ENCODE assay signal across 8 mouse cellular contexts in the genomic region with DNA sequence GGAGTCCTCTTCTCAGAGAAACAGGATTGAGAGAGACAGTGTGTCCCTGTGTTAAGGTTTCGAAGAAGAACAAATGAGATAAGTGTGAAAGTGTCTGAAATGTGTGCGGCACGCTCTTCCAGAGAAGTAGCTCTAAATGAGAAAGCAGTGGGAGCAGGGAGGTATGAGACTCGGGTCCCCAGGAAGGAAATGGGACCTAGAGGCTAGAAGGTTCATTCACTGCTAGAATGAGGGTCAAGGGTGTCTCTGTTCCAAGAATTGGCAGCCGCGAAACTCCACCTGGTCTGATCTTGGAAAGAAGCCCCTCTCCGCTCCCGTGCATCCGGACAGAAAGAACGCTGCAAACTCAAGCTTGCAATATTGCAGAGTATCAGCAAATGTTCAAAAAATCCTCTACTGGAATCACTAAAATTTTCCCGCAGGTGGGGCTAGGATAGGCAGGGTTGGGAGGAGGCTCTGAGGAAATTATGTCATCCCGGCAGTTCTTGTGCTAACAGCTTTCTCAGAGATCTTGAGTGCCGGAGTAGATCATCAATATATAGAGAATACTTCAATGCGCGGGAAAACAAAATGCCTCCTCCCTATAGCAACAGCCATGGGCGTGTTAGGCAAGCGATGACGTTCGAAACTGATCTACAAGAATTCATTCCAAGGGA. TPM values are rescaled to one million over a fixed set of nuclear protein-coding genes. Genes with fewer than 3 reads are reported as not detected.
DNase-seq lines count a peak whose midpoint lies in the region; ATAC-seq and TF ChIP-seq lines count a peak whose summit lies in the region.

No protein-coding gene starts in this region.

- TF ChIP-seq POLR2A in small intestine, adult 2 months (IDR thresholded peaks at IDR 0.05; ENCODE audit: low read depth, low read length): no peak

- no peak for TF ChIP-seq CTCF in liver, embryonic 14.5 days (IDR thresholded peaks at IDR 0.05; ENCODE audit: low read depth)
- no peak for TF ChIP-seq CTCF in small intestine, adult 2 months (IDR thresholded peaks at IDR 0.05; ENCODE audit: extremely low read depth, insufficient read length, insufficient replicate concordance, low read depth, low read length)

- H3K4me3 ChIP-seq in forebrain, embryonic 10.5 days: peak overlapping the region; percentile 72
- H3K4me3 ChIP-seq in hindbrain, embryonic 12.5 days: peak overlapping the region; percentile 61
- peak overlapping the region; percentile 45 to 47 for H3K4me3 ChIP-seq in liver, embryonic 14.5 days (ENCODE audit: insufficient read depth in 1 of 2, low read depth in 2 of 2, low read length in 2 of 2)
- H3K4me3 ChIP-seq in small intestine, adult 2 months (ENCODE audit: low read depth, low read length): peak overlapping the region; percentile 65

- no peaks in the 10 kb centered on the region for H3K9me3 ChIP-seq in forebrain, embryonic 10.5 days
- no peaks in the 10 kb centered on the region for H3K9me3 ChIP-seq in hindbrain, embryonic 12.5 days (replicated peaks)
- H3K9me3 ChIP-seq in liver, embryonic 14.5 days (ENCODE audit: control insufficient read depth, low read length): no peaks in the 10 kb centered on the region

- H3K36me3 ChIP-seq in forebrain, embryonic 10.5 days (replicated peaks): no peaks in the 10 kb centered on the region
- H3K36me3 ChIP-seq in hindbrain, embryonic 12.5 days: no peaks in the 10 kb centered on the region
- H3K36me3 ChIP-seq in liver, embryonic 14.5 days (replicated peaks; ENCODE audit: control insufficient read depth, insufficient read depth, low read depth): no peaks in the 10 kb centered on the region
- no peaks in the 10 kb centered on the region for H3K36me3 ChIP-seq in small intestine, adult 2 months (ENCODE audit: control insufficient read depth, insufficient read depth, low read length)

- ATAC-seq in hindbrain, embryonic 12.5 days (ENCODE audit: low FRiP score): no peak
- no peak for ATAC-seq in liver, embryonic 14.5 days (ENCODE audit: insufficient read depth)

- WGBS in forebrain, embryonic 10.5 days: 6% methylated on average over 19 of the region's 19 CpGs
- WGBS in hindbrain, embryonic 12.5 days: 8% methylated on average over 19 of the region's 19 CpGs
- 7% methylated on average over 19 of the region's 19 CpGs for WGBS in liver, embryonic 14.5 days (ENCODE audit: insufficient replicate concordance)
- WGBS in small intestine, adult 2 months: 9% methylated on average over 19 of the region's 19 CpGs

- H3K4me2 ChIP-seq in hindbrain, embryonic 12.5 days (replicated peaks): peak overlapping the region; percentile 72
- H3K4me2 ChIP-seq in liver, embryonic 14.5 days (ENCODE audit: low read depth): peak overlapping the region; percentile 58

- no peak for TF ChIP-seq EP300 in liver, embryonic 14.5 days (IDR thresholded peaks at IDR 0.05; ENCODE audit: low read depth)

- H3K4me1 ChIP-seq in forebrain, embryonic 10.5 days: peaks cover 45% of the 10 kb centered on the region
- peaks cover 14% of the 10 kb centered on the region; the same call in 1 of the 2 replicates for H3K4me1 ChIP-seq in hindbrain, embryonic 12.5 days
- H3K4me1 ChIP-seq in liver, embryonic 14.5 days (replicated peaks; ENCODE audit: control insufficient read depth in 2 of 2, insufficient read depth in 2 of 2, low read length in 1 of 2): no peaks in the 10 kb centered on the region; a peak in 1 of 4 replicates
- peaks cover 16% of the 10 kb centered on the region for H3K4me1 ChIP-seq in small intestine, adult 2 months (ENCODE audit: control insufficient read depth, insufficient read depth, insufficient read length, low read length)

- H3K27ac ChIP-seq in forebrain, embryonic 10.5 days: peak overlapping the region; percentile 95
- H3K27ac ChIP-seq in hindbrain, embryonic 12.5 days: peak overlapping the region; percentile 97
- H3K27ac ChIP-seq in liver, embryonic 14.5 days: no peak overlapping the region; the same call in 1 of the 2 replicates
- no peak overlapping the region for H3K27ac ChIP-seq in small intestine, adult 2 months (ENCODE audit: insufficient read depth, low read depth, low read length)

- DNase-seq in right cerebral cortex, adult 18-20 months: peak; percentile 44
- no peak for DNase-seq in right cerebral cortex, postnatal 36 days (ENCODE audit: low spot score in 2 of 2)
- no peak for DNase-seq in forebrain, embryonic 10.5 days (ENCODE audit: extremely low spot score, low spot score)
- no peak for DNase-seq in liver, embryonic 14.5 days (ENCODE audit: low read depth in 3 of 3, low spot score in 3 of 3)
- no peak for DNase-seq in spleen, adult 18-20 months
- DNase-seq in urinary bladder, postnatal 25 days (ENCODE audit: low spot score): no peak

- peaks cover 28% of the 10 kb centered on the region for H3K27me3 ChIP-seq in forebrain, embryonic 10.5 days (ENCODE audit: poor library complexity, severe bottlenecking)
- H3K27me3 ChIP-seq in hindbrain, embryonic 12.5 days: 0 out of 2 replicates have a peak, but pooled peaks cover 3% of the 10 kb centered on the region
- peaks cover 27% of the 10 kb centered on the region for H3K27me3 ChIP-seq in liver, embryonic 14.5 days (ENCODE audit: control insufficient read depth, insufficient read depth, low read length)
- H3K27me3 ChIP-seq in small intestine, adult 2 months (ENCODE audit: control insufficient read depth, insufficient read depth, low read length): peaks cover 26% of the 10 kb centered on the region

- H3K9ac ChIP-seq in hindbrain, embryonic 12.5 days: peak overlapping the region; percentile 80
- no peak overlapping the region; the same call in 1 of the 2 replicates for H3K9ac ChIP-seq in liver, embryonic 14.5 days (replicated peaks)

RNA-seq across cellular contexts. Expression of a gene that starts 2.2 kb away (rescaled TPM):
- polyA plus RNA-seq in forebrain, embryonic 10.5 days (2016; fragmentation: Nextera tagmentation; extraction: Ambion mirVana): 14.2 and 16.5 TPM in 2 replicates
- 39.6 and 41.4 TPM in 2 replicates for polyA plus RNA-seq in hindbrain, embryonic 12.5 days (2016; fragmentation: Nextera tagmentation; extraction: Ambion mirVana)
- polyA plus RNA-seq in liver, embryonic 14.5 days (2012; rRNA removed): 2.1 and 2.8 TPM in 2 replicates
- 3.2 and 3.4 TPM in 2 replicates for polyA plus RNA-seq in liver, embryonic 14.5 days (2014; fragmentation: Nextera tagmentation; extraction: Ambion mirVana)
- polyA plus RNA-seq in small intestine, adult 2 months (2012; rRNA removed): 0.79 and 1.1 TPM in 2 replicates

Comparison
In these comparisons a context has a peak if more than half of its experiments do, and no peak if none do; other contexts are left out.
1. H3K27ac ChIP-seq: peak in forebrain, embryonic 10.5 days (single experiment) and hindbrain, embryonic 12.5 days (single experiment); none in liver, embryonic 14.5 days (single experiment) and small intestine, adult 2 months (single experiment).
2. Peak in every context shown above with its lines, with median percentiles within 50 percentile points of each other: H3K4me3 ChIP-seq.